Mouse (Mus musculus) thymus, adult 2 months (tissue): Measurements from ENCODE around the gene Gm20721.

Experiments
- CTCF ChIP-seq: fragments of 200-500 bp; IDR thresholded peaks from 2 replicates; pipeline ENCODE4 v1.5.1; 2012; ENCODE audit warnings: mild to moderate bottlenecking, control low read depth, low read length, moderate library complexity, borderline replicate concordance; ENCODE audit not compliant: control insufficient read depth, poor library complexity, insufficient read depth; ENCODE audit errors: extremely low read depth
- POLR2A ChIP-seq: fragments of 200-500 bp; IDR thresholded peaks from 2 replicates; pipeline ENCODE4 v1.6.1; 2012; ENCODE audit warnings: mild to moderate bottlenecking, low read length, control low read depth, moderate library complexity; ENCODE audit not compliant: control insufficient read depth, poor library complexity, insufficient read depth; ENCODE audit errors: extremely low read depth

GRCm38 (mm10) chr2:174288673-174289430 lies 57.7 kb downstream of the Gm20721 start:
- TF ChIP-seq CTCF (no peak), POLR2A (no peak)
